Mouse (Mus musculus) limb, embryonic 12.5 days (tissue): ENCODE data around the gene Eml1. TPM values are rescaled to one million over a fixed set of nuclear protein-coding genes. Genes with fewer than 3 reads are reported as not detected.
A peak's percentile ranks its signal among the peaks of the same experiment; 100 is the strongest.

Source experiments
- ATAC-seq: fragments of 200-750 bp; cut with Nextera tagmentation; 2 replicates; pipeline ENCODE4 v1.8.0; 2017; ENCODE audit warnings: low read depth, moderate TSS enrichment; ENCODE audit not compliant: insufficient number of reproducible peaks, insufficient read depth, low FRiP score, low TSS enrichment
- H3K27ac ChIP-seq: fragments of 300-500 bp; sonication (generic); 2 replicates; pipeline ENCODE4 v1.5.1; 2016; ENCODE audit warnings: mild to moderate bottlenecking, moderate library complexity
- H3K27me3 ChIP-seq: fragments of 300-500 bp; sonication (generic); 2 replicates; pipeline ENCODE4 v1.6.1; 2016; ENCODE audit warnings: mild to moderate bottlenecking, moderate library complexity
- H3K36me3 ChIP-seq: fragments of 300-500 bp; sonication (generic); 2 replicates; pipeline ENCODE4 v1.6.1; 2016; ENCODE audit warnings: mild to moderate bottlenecking, moderate library complexity
- H3K4me1 ChIP-seq: fragments of 300-500 bp; sonication (generic); replicated peaks from 2 replicates; pipeline ENCODE4 v1.6.1; 2016
- H3K4me2 ChIP-seq: fragments of 300-500 bp; sonication (generic); 2 replicates; pipeline ENCODE4 v1.6.1; 2016; ENCODE audit warnings: mild to moderate bottlenecking, moderate library complexity
- H3K4me3 ChIP-seq: fragments of 300-500 bp; sonication (generic); replicated peaks from 2 replicates; pipeline ENCODE4 v1.5.1; 2016; ENCODE audit warnings: mild to moderate bottlenecking
- H3K9ac ChIP-seq: fragments of 300-500 bp; sonication (generic); replicated peaks from 2 replicates; pipeline ENCODE4 v1.6.1; 2016; ENCODE audit warnings: mild to moderate bottlenecking, moderate library complexity
- H3K9me3 ChIP-seq: fragments of 300-500 bp; sonication (generic); 2 replicates; pipeline ENCODE4 v1.6.1; 2016; ENCODE audit warnings: mild to moderate bottlenecking, moderate library complexity
- WGBS: fragments of 180-500 bp; shearing (Covaris S2); methylation state at CpG from one replicate; pipeline ENCODE4 v1.1.7; 2016; 5-methylcytosine and 5-hydroxymethylcytosine counted together
- polyA plus RNA-seq: library from polyadenylated mRNA; unstranded; fragments of >200 nt; fragmentation: Nextera tagmentation; extraction: Ambion mirVana; gene quantifications from 2 replicates; pipeline ENCODE4 v1.2.1, GENCODE M21; 2016

Gene Eml1
- polyA plus RNA-seq, 1 experiment from 2014 or later, result 41.4 TPM

- no peak overlapping the region for H3K4me2 ChIP-seq
- no peak for ATAC-seq
- no peaks in the 10 kb centered on the region for H3K27me3 ChIP-seq
- H3K36me3 ChIP-seq, result no peaks in the 10 kb centered on the region
- H3K9me3 ChIP-seq, result no peaks in the 10 kb centered on the region
- H3K27ac ChIP-seq, result no peak overlapping the region
- no peak overlapping the region for H3K9ac ChIP-seq
- 76% methylated on average over 11 of the region's 11 CpGs for WGBS
- H3K4me3 ChIP-seq, result no peak overlapping the region
- H3K4me1 ChIP-seq, result peaks cover 23% of the 10 kb centered on the region
Observed at GRCm38 (mm10) chr12:108396081-108396947, 25.6 kb downstream of the Eml1 start.

GRCm38 (mm10) chr12:108398681-108399080, 27.9 kb downstream of the Eml1 start:
- no peak for ATAC-seq
- Histone ChIP-seq H3K4me3 (no peak overlapping the region), H3K4me2 (no peak overlapping the region), H3K27ac (no peak overlapping the region), H3K36me3 (no peaks in the 10 kb centered on the region), H3K9ac (no peak overlapping the region), H3K27me3 (no peaks in the 10 kb centered on the region), H3K4me1 (peaks cover 19% of the 10 kb centered on the region), H3K9me3 (no peaks in the 10 kb centered on the region)
- WGBS, result 84% methylated on average over 7 of the region's 7 CpGs

DNA sequence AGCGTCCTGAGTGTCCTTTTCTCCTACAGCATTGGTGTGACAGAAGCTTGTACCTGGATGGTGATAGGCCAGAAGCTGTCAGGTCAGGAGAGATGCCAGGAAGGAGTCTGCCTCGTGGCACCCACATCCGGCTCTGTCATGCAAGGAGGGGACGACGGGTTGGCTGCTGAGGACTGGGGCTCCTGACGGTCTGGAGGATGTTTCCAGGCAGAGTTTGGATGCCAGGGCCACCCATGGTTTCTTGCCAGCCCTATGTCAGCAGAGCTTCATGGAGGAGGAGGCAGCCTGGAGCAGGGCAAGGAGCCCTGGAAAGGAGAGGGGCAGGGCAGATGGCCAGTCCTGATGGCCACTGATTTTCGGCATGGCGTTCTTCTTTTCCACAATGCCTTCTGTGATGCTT, 28.4 kb downstream of the Eml1 start:
- H3K4me3 ChIP-seq, result no peak overlapping the region
- no peak for ATAC-seq
- no peak overlapping the region for H3K4me2 ChIP-seq
- H3K27me3 ChIP-seq, result no peaks in the 10 kb centered on the region
- H3K27ac ChIP-seq, result no peak overlapping the region
- H3K9me3 ChIP-seq, result no peaks in the 10 kb centered on the region
- WGBS, result 87% methylated on average over 8 of the region's 8 CpGs
- H3K36me3 ChIP-seq, result no peaks in the 10 kb centered on the region
- no peak overlapping the region for H3K9ac ChIP-seq
- peaks cover 24% of the 10 kb centered on the region for H3K4me1 ChIP-seq

DNA sequence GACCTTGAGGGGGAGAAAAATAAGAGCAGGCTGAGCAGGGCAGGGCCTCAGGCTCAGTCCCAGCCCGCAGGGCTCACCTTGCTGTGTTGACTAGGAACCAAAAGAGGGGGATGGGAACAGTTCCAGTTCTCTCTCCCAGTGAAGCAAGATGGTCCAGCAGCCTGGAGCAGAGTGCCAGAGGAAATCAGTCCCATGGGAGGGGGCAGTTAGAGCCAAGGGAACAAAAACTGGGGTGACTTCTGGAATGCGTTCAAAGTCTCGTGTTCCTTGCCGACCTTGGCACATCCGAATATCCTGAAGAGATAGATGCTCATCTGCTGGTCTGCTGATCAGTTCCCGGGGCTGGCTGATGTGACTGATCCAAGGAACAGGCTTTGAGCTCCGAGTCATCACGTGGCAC, 30.2 kb downstream of the Eml1 start:
- Histone ChIP-seq H3K27ac (no peak overlapping the region), H3K36me3 (no peaks in the 10 kb centered on the region), H3K9me3 (no peaks in the 10 kb centered on the region), H3K4me2 (no peak overlapping the region), H3K27me3 (no peaks in the 10 kb centered on the region), H3K9ac (no peak overlapping the region), H3K4me1 (peaks cover 34% of the 10 kb centered on the region), H3K4me3 (no peak overlapping the region)
- no peak for ATAC-seq
- 75% methylated on average over 8 of the region's 8 CpGs for WGBS

DNA sequence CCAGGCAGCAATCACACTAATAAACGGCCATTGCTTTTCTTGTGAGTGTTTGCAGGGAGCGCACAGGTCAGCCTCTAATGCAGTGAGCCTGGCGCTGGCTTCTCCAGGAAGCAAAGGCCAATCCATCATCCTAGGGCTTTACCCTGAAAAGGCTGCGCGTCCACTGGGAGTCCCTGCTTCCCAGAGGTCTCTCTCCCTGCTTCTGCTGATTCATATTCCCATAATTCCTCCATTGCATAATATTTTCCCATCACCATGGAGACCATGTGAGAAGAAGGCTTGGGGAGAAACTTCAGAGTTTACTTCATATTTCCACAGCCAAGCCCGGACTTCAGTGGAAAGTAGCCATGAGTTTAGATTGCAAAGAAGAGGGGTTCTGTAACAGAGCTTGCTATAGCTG, 33.2 kb downstream of the Eml1 start:
- ATAC-seq, result no peak
- peak overlapping the region; percentile 29; the same call in 1 of the 2 replicates for H3K27ac ChIP-seq
- 54% methylated on average over 6 of the region's 6 CpGs for WGBS

DNA sequence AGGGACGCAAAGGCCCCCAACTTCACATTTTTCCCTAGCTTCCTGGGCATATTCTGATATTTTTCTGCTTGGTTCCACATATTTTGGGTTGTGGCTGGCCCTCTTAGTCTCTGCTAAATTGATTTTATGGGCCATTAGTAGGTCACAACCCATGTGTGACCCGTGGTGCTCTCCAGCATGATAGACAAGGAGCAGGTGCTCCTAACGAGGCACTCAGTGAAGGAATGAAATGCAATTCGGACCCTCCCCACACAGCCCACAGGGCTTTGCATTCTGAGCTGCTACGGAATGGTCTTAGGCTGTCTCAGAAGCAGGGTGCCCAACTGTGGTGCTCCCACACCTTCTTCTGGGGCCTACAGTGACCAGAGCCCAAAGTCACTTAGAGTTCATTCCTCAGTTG, 38.3 kb downstream of the Eml1 start:
- no peak for ATAC-seq
- no peak overlapping the region for H3K9ac ChIP-seq
- no peaks in the 10 kb centered on the region for H3K27me3 ChIP-seq
- H3K36me3 ChIP-seq, result no peaks in the 10 kb centered on the region
- H3K9me3 ChIP-seq, result no peaks in the 10 kb centered on the region
- no peak overlapping the region for H3K4me2 ChIP-seq
- no peak overlapping the region for H3K27ac ChIP-seq
- peaks cover 33% of the 10 kb centered on the region for H3K4me1 ChIP-seq
- WGBS, result 48% methylated on average over 5 of the region's 5 CpGs
- H3K4me3 ChIP-seq, result no peak overlapping the region

More for the DNA sequence above, 33.2 kb downstream of the Eml1 start:
- Histone ChIP-seq H3K36me3 (no peaks in the 10 kb centered on the region), H3K4me2 (no peak overlapping the region), H3K4me3 (no peak overlapping the region), H3K9me3 (no peaks in the 10 kb centered on the region), H3K9ac (no peak overlapping the region), H3K4me1 (peaks cover 30% of the 10 kb centered on the region), H3K27me3 (no peaks in the 10 kb centered on the region)

DNA sequence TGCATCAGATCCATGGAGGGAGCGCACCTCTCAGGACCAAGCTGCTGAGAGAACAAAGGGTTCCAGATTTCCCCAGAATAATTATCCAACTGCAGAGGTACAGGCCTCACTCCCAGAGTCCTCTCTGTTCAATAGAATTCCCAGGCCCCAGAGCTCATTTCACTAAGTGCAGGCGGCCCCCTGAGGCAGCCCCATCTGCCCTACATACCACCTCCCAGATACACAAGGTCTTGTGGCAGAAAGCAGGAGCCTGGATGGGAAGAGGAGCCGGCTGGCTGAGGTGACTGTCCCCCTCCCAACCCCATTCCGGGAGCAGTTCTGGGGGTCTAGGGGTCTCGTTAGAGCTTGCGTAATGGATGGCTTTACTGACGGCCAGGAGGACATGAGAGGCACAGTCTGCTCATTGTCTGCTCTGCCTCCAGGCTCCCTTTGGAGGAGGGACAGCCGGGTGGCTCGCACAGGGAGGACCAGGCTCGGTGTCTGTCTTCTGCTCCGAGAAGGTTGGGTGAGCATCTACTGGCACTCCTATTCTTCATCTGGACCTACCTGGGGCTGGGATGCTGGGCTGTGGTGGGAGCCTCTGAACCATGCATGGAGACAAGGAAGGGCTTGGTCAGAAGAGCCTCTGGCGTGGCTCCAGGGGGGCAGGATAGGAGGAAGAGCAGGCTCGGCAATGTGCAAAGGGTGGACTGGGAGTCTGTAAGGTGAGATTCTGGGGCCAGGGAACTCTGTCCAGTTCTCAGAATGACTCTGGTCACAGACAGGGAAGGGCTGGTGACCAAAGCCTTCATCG, 39.9 kb downstream of the Eml1 start:
- ATAC-seq, result no peak
- no peak overlapping the region for H3K4me3 ChIP-seq
- H3K4me2 ChIP-seq, result no peak overlapping the region

GRCm38 (mm10) chr12:108414932-108415331, 44.2 kb downstream of the Eml1 start:
- no peak for ATAC-seq
- 95% methylated on average over 9 of the region's 9 CpGs for WGBS
- H3K4me2 ChIP-seq, result no peak overlapping the region
- peaks cover 12% of the 10 kb centered on the region for H3K4me1 ChIP-seq
- H3K9me3 ChIP-seq, result no peaks in the 10 kb centered on the region
- H3K9ac ChIP-seq, result no peak overlapping the region
- no peak overlapping the region for H3K27ac ChIP-seq
- no peak overlapping the region for H3K4me3 ChIP-seq
- H3K36me3 ChIP-seq, result no peaks in the 10 kb centered on the region
- H3K27me3 ChIP-seq, result no peaks in the 10 kb centered on the region

More for the DNA sequence above, 39.9 kb downstream of the Eml1 start:
- no peaks in the 10 kb centered on the region for H3K27me3 ChIP-seq
- H3K9ac ChIP-seq, result peak overlapping the region; percentile 24; the same call in 1 of the 2 replicates
- peaks cover 24% of the 10 kb centered on the region for H3K4me1 ChIP-seq
- WGBS, result 53% methylated on average over 14 of the region's 14 CpGs
- no peaks in the 10 kb centered on the region for H3K36me3 ChIP-seq
- 0 out of 2 replicates have a peak overlapping the region, but pooled peaks have one; percentile 12 for H3K27ac ChIP-seq
- no peaks in the 10 kb centered on the region for H3K9me3 ChIP-seq

GRCm38 (mm10) chr12:108419570-108419969, 48.8 kb downstream of the Eml1 start:
- H3K36me3 ChIP-seq, result no peaks in the 10 kb centered on the region
- H3K9ac ChIP-seq, result no peak overlapping the region
- no peaks in the 10 kb centered on the region for H3K9me3 ChIP-seq
- H3K4me2 ChIP-seq, result no peak overlapping the region
- peaks cover 10% of the 10 kb centered on the region; the same call in 1 of the 2 replicates for H3K27me3 ChIP-seq
- peaks cover 7% of the 10 kb centered on the region for H3K4me1 ChIP-seq
- no peak overlapping the region for H3K27ac ChIP-seq
- no peak overlapping the region for H3K4me3 ChIP-seq
- no peak for ATAC-seq

GRCm38 (mm10) chr12:108421477-108421876, 50.7 kb downstream of the Eml1 start:
- peaks cover 18% of the 10 kb centered on the region for H3K4me1 ChIP-seq
- no peak overlapping the region for H3K27ac ChIP-seq
- no peak overlapping the region for H3K4me2 ChIP-seq
- WGBS, result 87% methylated on average over 1 of the region's 1 CpGs
- H3K9ac ChIP-seq, result no peak overlapping the region
- H3K27me3 ChIP-seq, result peaks cover 13% of the 10 kb centered on the region; the same call in 1 of the 2 replicates
- no peaks in the 10 kb centered on the region for H3K9me3 ChIP-seq
- H3K36me3 ChIP-seq, result no peaks in the 10 kb centered on the region
- ATAC-seq, result no peak
- no peak overlapping the region for H3K4me3 ChIP-seq

DNA sequence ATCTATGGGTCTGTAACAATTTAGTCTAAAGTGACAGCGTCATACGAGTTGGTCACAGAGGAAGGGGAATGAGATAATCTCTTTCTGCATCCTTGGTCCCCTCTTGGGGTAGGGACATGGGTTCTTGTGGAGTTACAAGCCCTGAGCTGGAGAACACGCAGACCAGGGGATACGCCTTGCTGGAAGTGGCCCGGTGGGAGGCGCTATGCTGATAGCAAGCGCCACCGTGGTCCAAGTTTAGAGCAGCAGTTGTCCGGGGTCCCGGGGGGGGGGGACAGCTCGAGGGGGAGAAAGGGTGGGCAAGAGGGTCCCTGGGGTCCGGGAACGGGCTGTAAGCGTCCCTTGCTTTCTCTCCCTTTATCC, 51.7 kb downstream of the Eml1 start:
- 1% methylated on average over 14 of the region's 14 CpGs for WGBS
- H3K4me1 ChIP-seq, result peaks cover 18% of the 10 kb centered on the region
- H3K9me3 ChIP-seq, result no peaks in the 10 kb centered on the region
- H3K27ac ChIP-seq, result no peak overlapping the region; the same call in 1 of the 2 replicates
- H3K36me3 ChIP-seq, result no peaks in the 10 kb centered on the region
- peak overlapping the region; percentile 87 for H3K4me3 ChIP-seq
- H3K9ac ChIP-seq, result peak overlapping the region; percentile 90
- ATAC-seq, result peak; percentile 16; the same call in 1 of the 2 replicates
- H3K4me2 ChIP-seq, result peak overlapping the region; percentile 76
- H3K27me3 ChIP-seq, result peaks cover 13% of the 10 kb centered on the region; the same call in 1 of the 2 replicates
